Mouse (Mus musculus) midbrain, embryonic 11.5 days (tissue): ENCODE results near the gene Mb21d2. TPM values are rescaled to one million over a fixed set of nuclear protein-coding genes. Genes with fewer than 3 reads are reported as not detected.

Source experiments
- ATAC-seq: fragments of 200-750 bp; cut with Nextera tagmentation; 2 replicates; pipeline ENCODE4 v1.8.0; 2017; ENCODE audit warnings: moderate TSS enrichment, moderate library complexity; ENCODE audit not compliant: low FRiP score
- DNase-seq: peaks from one replicate; pipeline ENCODE4 v3.0.0; 2015; ENCODE audit warnings: low spot score; ENCODE audit errors: missing footprints
- H3K27ac ChIP-seq: fragments of 300-500 bp; sonication (generic); 2 replicates; pipeline ENCODE4 v1.5.1; 2014; ENCODE audit warnings: low read depth, low read length
- H3K27me3 ChIP-seq: fragments of 300-500 bp; sonication (generic); 2 replicates; pipeline ENCODE4 v1.6.1; 2014; ENCODE audit warnings: mild to moderate bottlenecking, low read length, moderate library complexity, mixed read lengths; ENCODE audit not compliant: control insufficient read depth, insufficient read depth
- H3K36me3 ChIP-seq: fragments of 300-500 bp; sonication (generic); 2 replicates; pipeline ENCODE4 v1.6.1; 2014; ENCODE audit warnings: mild to moderate bottlenecking, low read length, moderate library complexity, mixed read lengths; ENCODE audit not compliant: control insufficient read depth, insufficient read depth
- H3K4me1 ChIP-seq: fragments of 300-500 bp; sonication (generic); 2 replicates; pipeline ENCODE4 v1.6.1; 2014; ENCODE audit warnings: low read length; ENCODE audit not compliant: control insufficient read depth, insufficient read depth
- H3K4me2 ChIP-seq: fragments of 300-500 bp; sonication (generic); 2 replicates; pipeline ENCODE4 v1.6.1; 2014; ENCODE audit warnings: mild to moderate bottlenecking, moderate library complexity
- H3K4me3 ChIP-seq: fragments of 300-500 bp; sonication (generic); 2 replicates; pipeline ENCODE4 v1.5.1; 2014; ENCODE audit warnings: low read depth, low read length
- H3K9ac ChIP-seq: fragments of 300-500 bp; sonication (generic); 2 replicates; pipeline ENCODE4 v1.6.1; 2014; ENCODE audit warnings: low read length
- H3K9me3 ChIP-seq: fragments of 300-500 bp; sonication (generic); 2 replicates; pipeline ENCODE4 v1.6.1; 2016; ENCODE audit warnings: low read length; ENCODE audit not compliant: control insufficient read depth
- WGBS: fragments of 180-500 bp; shearing (Covaris S2); extraction: QIAGEN DNeasy Blood & Tissue Kit; methylation state at CpG from one replicate; pipeline ENCODE4 v1.1.7; 2014; 5-methylcytosine and 5-hydroxymethylcytosine counted together
- polyA plus RNA-seq: library from polyadenylated mRNA; unstranded; fragments of >200 nt; fragmentation: Nextera tagmentation; extraction: Ambion mirVana; gene quantifications from 2 replicates; pipeline ENCODE4 v1.2.1, GENCODE M21; 2014

Mb21d2 gene
- polyA plus RNA-seq, 1 experiment from 2014 or later, result 9.3 TPM

DNA sequence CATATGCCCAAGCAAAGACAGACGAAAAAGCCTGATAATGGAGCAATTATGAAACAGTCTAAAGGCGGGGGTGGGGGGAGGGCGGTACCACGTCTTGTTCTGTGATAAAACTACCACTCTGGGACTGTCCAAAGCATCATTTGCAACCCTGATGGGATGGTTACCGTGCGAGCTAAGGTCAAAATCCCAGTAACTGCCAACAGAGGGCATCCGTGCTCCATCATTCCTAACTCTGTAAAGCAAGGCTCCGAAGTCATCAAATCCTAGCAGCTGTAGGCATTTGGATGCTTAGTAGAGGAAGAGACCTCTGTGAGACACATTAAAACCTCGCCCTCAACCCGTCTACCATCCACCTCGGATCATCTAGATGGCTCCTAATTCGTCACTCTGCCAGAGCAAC lies 91.5 kb downstream of the Mb21d2 start:
- no peaks in the 10 kb centered on the region for H3K27me3 ChIP-seq
- peaks cover 9% of the 10 kb centered on the region for H3K4me1 ChIP-seq
- no peaks in the 10 kb centered on the region for H3K36me3 ChIP-seq
- H3K4me3 ChIP-seq, result no peak overlapping the region
- peak; percentile 30; the same call in 1 of the 2 replicates for ATAC-seq
- no peak overlapping the region for H3K9ac ChIP-seq
- whole genome bisulfite sequencing, result 24% methylated on average over 12 of the region's 12 CpGs
- DNase-seq, result peak; percentile 94
- H3K27ac ChIP-seq, result no peak overlapping the region
- H3K4me2 ChIP-seq, result no peak overlapping the region
- no peaks in the 10 kb centered on the region for H3K9me3 ChIP-seq

DNA sequence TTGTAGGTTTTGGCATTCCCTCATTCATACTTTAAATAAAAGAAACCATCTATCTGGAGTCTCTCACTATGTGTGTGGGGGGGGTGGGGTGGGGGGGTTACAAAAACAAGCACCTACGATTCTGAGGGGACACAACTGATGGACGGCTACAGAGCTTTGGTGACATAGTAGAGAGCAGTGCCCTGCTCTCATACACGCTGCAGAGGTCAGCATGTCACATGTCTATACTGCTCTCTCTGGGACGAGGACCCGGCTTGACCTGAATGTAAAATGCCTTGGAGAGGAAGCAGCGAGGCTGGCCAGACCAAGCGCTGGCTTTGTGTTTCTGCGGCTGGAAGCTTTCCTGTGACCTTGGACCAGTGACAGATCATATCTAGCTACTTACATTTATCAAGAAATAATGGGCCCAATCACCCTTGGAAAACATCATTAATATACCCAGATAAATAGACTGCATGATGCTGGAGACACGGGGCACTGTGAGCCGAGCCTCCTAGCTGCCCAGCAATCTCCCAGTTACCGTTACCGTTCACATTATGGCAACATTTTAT lies 97.3 kb downstream of the Mb21d2 start:
- DNase-seq (no peak), ATAC-seq (peak; percentile 66; the same call in 1 of the 2 replicates)
- H3K9ac ChIP-seq, result no peak overlapping the region
- no peaks in the 10 kb centered on the region for H3K36me3 ChIP-seq
- no peaks in the 10 kb centered on the region for H3K9me3 ChIP-seq
- WGBS, result 74% methylated on average over 12 of the region's 12 CpGs
- H3K4me1 ChIP-seq, result peaks cover 3% of the 10 kb centered on the region; the same call in 1 of the 2 replicates
- H3K27me3 ChIP-seq, result no peaks in the 10 kb centered on the region
- H3K4me2 ChIP-seq, result no peak overlapping the region
- no peak overlapping the region for H3K27ac ChIP-seq
- no peak overlapping the region for H3K4me3 ChIP-seq

DNA sequence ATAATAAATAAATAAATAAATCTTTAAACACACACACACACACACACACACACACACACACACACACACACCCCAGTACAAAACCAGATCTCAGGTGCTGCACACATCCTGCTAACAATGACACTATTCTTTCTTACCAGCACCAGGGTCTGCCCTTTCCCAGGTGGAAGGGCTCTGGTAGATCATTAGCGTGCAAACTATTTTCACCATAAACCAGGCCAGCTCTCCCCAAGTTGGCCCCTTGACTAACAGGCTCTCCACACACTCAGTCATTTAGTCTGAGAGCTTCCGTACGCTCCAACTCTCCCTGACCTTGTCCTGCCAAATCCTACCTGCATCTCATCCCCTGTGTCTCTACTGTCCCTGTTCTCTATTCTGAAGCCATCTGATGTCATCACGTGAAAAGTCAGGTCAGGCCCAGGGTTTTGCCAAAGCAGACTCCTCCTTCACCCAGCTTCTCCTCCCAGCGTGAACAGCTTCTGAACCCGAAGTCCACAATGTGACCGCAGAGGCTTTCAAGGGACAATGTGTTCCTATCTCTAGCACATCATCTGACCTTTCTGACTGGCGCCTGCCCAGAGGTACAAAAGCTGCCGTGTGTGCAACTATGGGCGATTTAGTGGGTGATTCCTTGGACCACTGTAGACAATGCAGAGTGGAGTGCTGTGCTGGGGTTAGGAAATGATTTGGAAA lies 100.1 kb downstream of the Mb21d2 start:
- Histone ChIP-seq H3K9me3 (no peaks in the 10 kb centered on the region), H3K36me3 (no peaks in the 10 kb centered on the region), H3K4me2 (no peak overlapping the region), H3K4me1 (peaks cover 3% of the 10 kb centered on the region; the same call in 1 of the 2 replicates), H3K27ac (no peak overlapping the region), H3K4me3 (no peak overlapping the region), H3K9ac (no peak overlapping the region), H3K27me3 (no peaks in the 10 kb centered on the region)
- 91% methylated on average over 10 of the region's 10 CpGs for WGBS
- no peak for ATAC-seq
- no peak for DNase-seq

DNA sequence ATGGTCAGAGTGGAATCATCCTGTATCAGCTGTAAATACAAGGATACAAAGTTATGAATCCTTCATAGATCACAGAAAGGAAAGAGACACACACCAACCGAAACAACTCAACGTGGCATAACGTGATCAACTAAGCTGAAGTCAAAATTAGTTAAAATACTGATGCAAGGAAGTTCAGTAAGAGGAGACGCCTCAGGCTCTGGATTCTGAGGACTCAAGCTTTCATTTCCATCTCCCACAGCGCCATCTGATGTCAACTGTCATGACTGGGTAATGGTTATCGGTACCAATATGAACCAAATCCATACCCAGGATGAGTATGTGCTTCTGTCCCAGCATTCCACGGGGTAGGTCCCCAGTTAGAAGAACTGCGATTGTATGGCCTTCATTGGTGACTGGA lies 104.7 kb downstream of the Mb21d2 start:
- Histone ChIP-seq H3K4me3 (no peak overlapping the region), H3K27ac (no peak overlapping the region), H3K9me3 (no peaks in the 10 kb centered on the region), H3K4me1 (no peaks in the 10 kb centered on the region), H3K27me3 (no peaks in the 10 kb centered on the region), H3K9ac (no peak overlapping the region), H3K36me3 (no peaks in the 10 kb centered on the region), H3K4me2 (no peak overlapping the region)
- DNase-seq, result peak; percentile 53
- WGBS, result 94% methylated on average over 8 of the region's 8 CpGs
- ATAC-seq, result no peak

DNA sequence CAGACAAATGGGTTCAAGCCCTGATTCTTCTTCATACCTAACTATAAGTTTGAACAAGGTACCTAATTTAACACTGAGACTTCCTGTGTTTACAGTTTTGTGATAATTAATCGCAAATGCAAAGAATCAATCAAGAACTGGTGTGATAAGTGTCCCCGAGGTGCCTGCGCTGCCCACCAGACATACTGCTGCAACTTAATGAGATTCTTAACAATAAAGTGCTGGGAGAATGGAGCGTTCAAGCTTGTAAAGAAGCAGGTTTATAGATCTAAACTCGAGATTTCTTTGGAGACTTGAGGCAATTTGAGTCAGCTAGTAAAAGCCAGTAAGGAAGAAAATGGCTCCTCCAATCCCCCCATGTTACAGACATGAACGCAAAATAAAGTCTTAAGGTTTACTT lies 107.7 kb downstream of the Mb21d2 start:
- H3K4me3 ChIP-seq, result no peak overlapping the region
- H3K36me3 ChIP-seq, result no peaks in the 10 kb centered on the region
- no peaks in the 10 kb centered on the region for H3K4me1 ChIP-seq
- no peak overlapping the region for H3K27ac ChIP-seq
- H3K9me3 ChIP-seq, result no peaks in the 10 kb centered on the region
- H3K4me2 ChIP-seq, result no peak overlapping the region
- H3K9ac ChIP-seq, result no peak overlapping the region
- ATAC-seq, result no peak
- DNase-seq, result no peak
- no peaks in the 10 kb centered on the region for H3K27me3 ChIP-seq
- 81% methylated on average over 6 of the region's 6 CpGs for WGBS

DNA sequence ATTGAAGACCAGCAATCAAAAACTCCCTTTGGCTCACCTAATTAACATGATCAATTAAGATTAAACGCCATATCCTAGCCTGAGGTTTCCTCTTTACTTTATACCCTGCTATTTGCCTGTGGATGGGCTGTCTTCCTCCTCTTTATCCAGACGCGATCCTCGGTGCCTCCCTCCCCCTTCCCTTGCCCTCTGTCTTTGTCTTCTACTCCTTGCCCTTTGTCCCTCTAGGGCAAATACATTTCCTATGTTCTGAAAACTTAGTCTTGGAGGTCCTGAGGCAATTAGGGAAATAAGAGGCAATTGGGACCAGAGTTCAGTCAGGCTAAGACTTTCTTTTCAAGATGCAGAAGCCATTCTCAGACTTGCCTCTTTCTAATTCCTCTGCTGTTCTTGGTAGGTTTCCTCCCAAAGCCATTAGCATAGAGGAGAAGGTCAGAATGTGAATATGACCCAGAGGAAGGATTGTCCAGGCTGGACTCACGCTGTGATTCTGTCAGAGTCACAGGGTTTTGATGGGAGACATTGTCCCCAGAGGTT lies 110.7 kb downstream of the Mb21d2 start:
- Histone ChIP-seq H3K27ac (no peak overlapping the region), H3K4me3 (no peak overlapping the region), H3K36me3 (no peaks in the 10 kb centered on the region), H3K9ac (no peak overlapping the region), H3K9me3 (no peaks in the 10 kb centered on the region), H3K4me1 (no peaks in the 10 kb centered on the region), H3K27me3 (no peaks in the 10 kb centered on the region), H3K4me2 (no peak overlapping the region)
- WGBS, result 54% methylated on average over 5 of the region's 5 CpGs
- DNase-seq (no peak), ATAC-seq (no peak)

DNA sequence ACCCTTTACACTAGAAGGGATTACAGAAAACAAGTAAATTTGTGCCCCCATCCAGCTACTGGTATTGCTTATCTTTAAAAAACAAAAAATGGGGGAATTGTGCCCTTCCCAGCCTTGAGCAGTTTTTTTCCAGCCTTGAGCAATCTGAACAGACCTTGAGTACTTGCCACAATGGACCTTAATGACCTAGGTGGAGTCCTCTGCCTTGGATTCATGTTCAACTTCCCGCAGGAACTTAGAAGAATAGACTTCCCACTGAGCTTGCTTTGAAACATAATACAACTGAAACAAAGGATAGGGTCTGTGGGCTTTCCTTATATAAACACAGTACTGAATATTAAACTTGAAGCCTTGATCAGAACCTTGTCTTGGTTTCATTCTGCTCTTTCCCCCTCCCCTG lies 116.2 kb downstream of the Mb21d2 start:
- H3K9me3 ChIP-seq, result peaks cover 6% of the 10 kb centered on the region
- H3K4me1 ChIP-seq, result no peaks in the 10 kb centered on the region
- DNase-seq (no peak), ATAC-seq (no peak)
- no peaks in the 10 kb centered on the region for H3K27me3 ChIP-seq
- H3K27ac ChIP-seq, result no peak overlapping the region
- H3K9ac ChIP-seq, result no peak overlapping the region
- no peaks in the 10 kb centered on the region for H3K36me3 ChIP-seq
- 97% methylated on average over 1 of the region's 1 CpGs for WGBS
- no peak overlapping the region for H3K4me2 ChIP-seq
- H3K4me3 ChIP-seq, result no peak overlapping the region

DNA sequence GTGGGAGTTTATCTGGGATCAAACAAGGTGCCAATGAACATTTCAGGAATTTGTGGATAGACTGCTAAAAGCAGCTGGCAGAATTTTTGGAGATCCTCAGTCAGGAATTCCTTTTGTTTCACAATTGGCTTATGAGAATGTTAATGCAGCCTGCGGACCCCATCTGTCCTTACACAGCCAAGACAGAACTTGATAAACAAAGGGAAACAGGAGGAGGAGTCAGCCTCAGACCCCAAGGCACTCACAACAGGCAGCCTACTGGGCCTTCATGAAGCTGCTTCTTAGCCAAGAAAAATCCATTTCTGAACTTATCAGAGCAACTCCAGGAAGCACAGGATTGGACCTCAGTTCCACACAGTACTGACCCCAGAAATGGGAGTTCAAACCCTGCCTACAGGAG lies 120.4 kb downstream of the Mb21d2 start:
- ATAC-seq, result 0 out of 2 replicates have a peak, but pooled peaks have one; percentile 50

DNA sequence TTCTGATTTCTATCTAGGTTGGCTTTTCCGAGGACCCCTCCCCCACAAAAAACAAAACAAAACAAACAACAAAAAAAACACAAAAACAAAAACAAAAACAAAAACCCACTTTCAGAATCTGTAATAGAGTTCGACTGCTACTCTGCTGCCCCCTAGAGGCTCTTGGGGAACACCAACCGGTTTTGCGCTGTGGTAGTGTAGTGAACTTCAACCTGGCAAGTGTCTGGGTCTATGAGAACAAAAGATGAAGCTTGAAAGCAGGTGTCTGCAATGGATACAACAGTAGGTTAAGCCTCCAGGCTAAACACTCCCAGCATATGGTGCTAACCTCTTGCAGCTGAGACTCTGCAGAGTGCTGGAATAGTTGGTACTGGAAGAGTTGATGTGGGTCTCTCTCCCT lies 136.4 kb downstream of the Mb21d2 start:
- WGBS, result 5% methylated on average over 4 of the region's 4 CpGs
- Histone ChIP-seq H3K4me2 (no peak overlapping the region), H3K27ac (no peak overlapping the region), H3K36me3 (no peaks in the 10 kb centered on the region), H3K27me3 (no peaks in the 10 kb centered on the region), H3K9me3 (no peaks in the 10 kb centered on the region), H3K4me3 (no peak overlapping the region), H3K9ac (no peak overlapping the region), H3K4me1 (no peaks in the 10 kb centered on the region)
- peak; percentile 40; the same call in 1 of the 2 replicates for ATAC-seq
- peak; percentile 92 for DNase-seq

More for the DNA sequence above, 120.4 kb downstream of the Mb21d2 start:
- H3K4me1 ChIP-seq, result no peaks in the 10 kb centered on the region
- peaks cover 6% of the 10 kb centered on the region for H3K9me3 ChIP-seq
- H3K36me3 ChIP-seq, result no peaks in the 10 kb centered on the region
- H3K27ac ChIP-seq, result no peak overlapping the region
- peak; percentile 85 for DNase-seq
- no peak overlapping the region for H3K4me3 ChIP-seq
- no peak overlapping the region for H3K4me2 ChIP-seq
- no peak overlapping the region for H3K9ac ChIP-seq
- no peaks in the 10 kb centered on the region for H3K27me3 ChIP-seq
- WGBS, result 18% methylated on average over 1 of the region's 1 CpGs
